Mouse (Mus musculus): Measurements from ENCODE around the gene Gm10310. TPM values are rescaled to one million over a fixed set of nuclear protein-coding genes. Genes with fewer than 3 reads are reported as not detected.
"Not testable (repeated sequence)": the region's sequence is repeated elsewhere in the genome, so short reads cannot be mapped to it uniquely, and the experiment has no call there.

Gene Gm10310
- total and polyA plus RNA-seq, 3 experiments: not detected

DNA sequence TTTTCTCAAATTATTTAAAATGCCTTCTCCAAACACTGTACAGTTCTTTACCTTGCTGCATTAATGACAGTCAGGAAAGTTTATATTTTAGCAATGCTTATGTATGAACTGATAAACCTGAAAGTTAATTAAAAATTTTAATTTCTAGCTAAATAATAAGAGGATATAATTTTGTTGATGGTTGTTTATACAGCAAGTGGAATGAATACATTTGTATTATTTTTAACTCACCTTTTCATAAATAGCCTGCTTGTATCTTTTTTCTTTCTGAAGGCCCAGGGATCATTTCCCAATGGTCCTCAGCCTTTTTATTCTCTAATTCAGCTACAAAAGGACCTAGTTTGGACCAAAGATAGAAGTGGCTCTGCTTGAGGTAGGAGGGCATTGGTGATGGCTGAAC, 27.5 kb upstream of the Gm10310 start, which contains the start of gene Olfr820:
Gene Olfr820, plus strand, starts transcription at position 301 of the 400 bp plus-strand sequence.
- no peak for DNase-seq (ENCODE audit: extremely low read depth)
- no peaks in the 10 kb centered on the region for H3K79me2 ChIP-seq (replicated peaks; ENCODE audit: control insufficient read depth, extremely low read depth, insufficient read depth, poor library complexity, severe bottlenecking)
- dilution Hi-C loops (cut with MboI; ENCODE audit: extremely low pct_ligation_motif_present, extremely low pct_unique_long_range_greater_than_20kb, low sequenced_read_pairs) (no loop called here), in situ Hi-C loops (cut with MboI; ENCODE audit: low pct_ligation_motif_present, low pct_unique_long_range_greater_than_20kb, low sequenced_read_pairs) (no loop called here)
- no peaks in the 10 kb centered on the region for H3K9me3 ChIP-seq (replicated peaks; ENCODE audit: low read length)
- no peaks in the 10 kb centered on the region for H3K36me3 ChIP-seq (replicated peaks in 1 of 2; ENCODE audit: control insufficient read depth in 1 of 2, insufficient read depth in 1 of 2, low read length in 1 of 2)
- no peak for TF ChIP-seq NELFE (IDR thresholded peaks at IDR 0.05; ENCODE audit: low read depth, low read length)
- no peaks in the 10 kb centered on the region for H3K27me3 ChIP-seq (replicated peaks)
- no peaks in the 10 kb centered on the region for H3K4me1 ChIP-seq (ENCODE audit: control insufficient read depth in 1 of 2, insufficient read depth in 2 of 2)
- no peak within 1 kb of the TSS for H3K27ac ChIP-seq (ENCODE audit: insufficient read depth, low read depth)
- no peak within 1 kb of the TSS for H3K9ac ChIP-seq (ENCODE audit: insufficient read depth, low read depth)
- no peak within 1 kb of the TSS for H3K4me2 ChIP-seq (ENCODE audit: insufficient read depth, low read depth, poor library complexity, severe bottlenecking)
- no peak within 1 kb of the TSS for H3K4me3 ChIP-seq (replicated peaks in 1 of 3; ENCODE audit: low read depth in 2 of 3, low read length in 2 of 3, poor library complexity in 1 of 3)

DNA sequence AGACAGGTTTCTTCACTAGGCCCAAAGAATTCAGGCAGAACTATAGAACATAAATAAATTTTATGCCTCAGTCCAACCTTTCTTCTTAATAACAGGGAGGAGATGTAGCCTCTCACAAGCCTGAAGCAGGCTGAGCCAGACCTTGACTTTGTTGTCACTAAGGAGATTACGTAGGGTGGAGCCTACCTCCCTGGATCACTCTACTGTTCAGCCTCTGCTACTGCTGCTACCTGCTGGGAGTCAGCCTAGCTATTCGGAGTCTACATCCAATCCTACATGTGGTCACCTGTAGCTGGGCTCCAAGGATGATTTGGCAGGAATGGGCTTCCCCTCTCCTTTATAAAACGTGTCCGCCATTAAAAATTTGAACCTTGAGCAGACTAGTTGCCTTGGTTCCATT, 20.5 kb upstream of the Gm10310 start:
- H3K27me3 ChIP-seq (replicated peaks); H3K4me1 ChIP-seq (ENCODE audit: control insufficient read depth in 1 of 2, insufficient read depth in 2 of 2); in situ Hi-C loops (cut with MboI; ENCODE audit: low pct_ligation_motif_present, low pct_unique_long_range_greater_than_20kb, low sequenced_read_pairs); H3K79me2 ChIP-seq (replicated peaks; ENCODE audit: control insufficient read depth, extremely low read depth, insufficient read depth, poor library complexity, severe bottlenecking); dilution Hi-C loops (cut with MboI; ENCODE audit: extremely low pct_ligation_motif_present, extremely low pct_unique_long_range_greater_than_20kb, low sequenced_read_pairs); H3K4me2 ChIP-seq (ENCODE audit: insufficient read depth, low read depth, poor library complexity, severe bottlenecking); DNase-seq (ENCODE audit: extremely low read depth); H3K27ac ChIP-seq (ENCODE audit: insufficient read depth, low read depth); H3K9me3 ChIP-seq (replicated peaks; ENCODE audit: low read length); H3K9ac ChIP-seq (ENCODE audit: insufficient read depth, low read depth); H3K36me3 ChIP-seq (replicated peaks in 1 of 2; ENCODE audit: control insufficient read depth in 1 of 2, insufficient read depth in 1 of 2, low read length in 1 of 2); H3K4me3 ChIP-seq (replicated peaks in 1 of 3; ENCODE audit: low read depth in 2 of 3, low read length in 2 of 3, poor library complexity in 1 of 3): not testable (repeated sequence)

DNA sequence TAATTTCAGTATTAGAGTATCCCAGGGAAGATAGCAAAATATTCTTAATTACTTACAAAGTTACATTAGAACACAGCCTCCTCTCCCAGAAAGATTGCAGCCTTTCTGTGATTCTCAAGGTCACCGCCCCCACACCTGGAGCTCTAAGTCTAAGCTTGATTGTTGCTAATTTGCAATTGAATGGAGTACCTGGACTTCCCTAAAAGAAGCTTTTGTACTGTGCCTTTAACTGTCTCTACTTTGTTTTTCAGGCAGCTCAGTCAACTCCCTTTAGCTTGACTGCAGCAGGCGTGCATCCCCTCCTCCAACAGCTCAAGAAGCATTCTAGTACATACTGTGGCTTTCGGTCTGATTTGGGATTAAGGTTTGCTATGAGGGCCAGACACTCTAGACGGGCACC, 19.2 kb upstream of the Gm10310 start:
- H3K27ac ChIP-seq (ENCODE audit: insufficient read depth, low read depth); H3K9ac ChIP-seq (ENCODE audit: insufficient read depth, low read depth); dilution Hi-C loops (cut with MboI; ENCODE audit: extremely low pct_ligation_motif_present, extremely low pct_unique_long_range_greater_than_20kb, low sequenced_read_pairs); H3K4me3 ChIP-seq (replicated peaks in 1 of 3; ENCODE audit: low read depth in 2 of 3, low read length in 2 of 3, poor library complexity in 1 of 3); H3K36me3 ChIP-seq (replicated peaks in 1 of 2; ENCODE audit: control insufficient read depth in 1 of 2, insufficient read depth in 1 of 2, low read length in 1 of 2); H3K9me3 ChIP-seq (replicated peaks; ENCODE audit: low read length); H3K79me2 ChIP-seq (replicated peaks; ENCODE audit: control insufficient read depth, extremely low read depth, insufficient read depth, poor library complexity, severe bottlenecking); H3K27me3 ChIP-seq (replicated peaks); DNase-seq (ENCODE audit: extremely low read depth); H3K4me1 ChIP-seq (ENCODE audit: control insufficient read depth in 1 of 2, insufficient read depth in 2 of 2); in situ Hi-C loops (cut with MboI; ENCODE audit: low pct_ligation_motif_present, low pct_unique_long_range_greater_than_20kb, low sequenced_read_pairs); H3K4me2 ChIP-seq (ENCODE audit: insufficient read depth, low read depth, poor library complexity, severe bottlenecking): not testable (repeated sequence)

DNA sequence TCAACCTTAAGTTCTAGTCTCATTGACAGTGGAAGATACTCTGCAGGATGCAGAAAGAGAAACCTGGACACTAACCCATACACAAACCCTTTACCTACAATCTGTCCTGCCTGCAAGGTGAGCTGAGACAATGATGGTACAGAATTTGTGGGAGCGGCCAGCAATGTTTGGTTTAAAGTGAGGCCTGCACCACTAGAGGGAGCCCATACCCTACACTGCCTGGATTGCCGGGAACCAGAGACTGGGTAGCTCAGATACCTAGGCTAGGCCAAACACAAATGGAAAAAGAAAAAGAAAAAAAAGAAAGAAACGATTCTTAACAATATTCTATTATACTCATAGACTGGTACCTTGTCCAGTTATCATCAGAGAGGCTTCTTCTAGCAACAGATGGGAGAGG, 3.0 kb downstream of the Gm10310 start:
- H3K9me3 ChIP-seq (replicated peaks; ENCODE audit: low read length); dilution Hi-C loops (cut with MboI; ENCODE audit: extremely low pct_ligation_motif_present, extremely low pct_unique_long_range_greater_than_20kb, low sequenced_read_pairs); DNase-seq (ENCODE audit: extremely low read depth); H3K36me3 ChIP-seq (replicated peaks in 1 of 2; ENCODE audit: control insufficient read depth in 1 of 2, insufficient read depth in 1 of 2, low read length in 1 of 2); H3K27ac ChIP-seq (ENCODE audit: insufficient read depth, low read depth); H3K79me2 ChIP-seq (replicated peaks; ENCODE audit: control insufficient read depth, extremely low read depth, insufficient read depth, poor library complexity, severe bottlenecking); H3K4me1 ChIP-seq (ENCODE audit: control insufficient read depth in 1 of 2, insufficient read depth in 2 of 2); H3K9ac ChIP-seq (ENCODE audit: insufficient read depth, low read depth); H3K4me3 ChIP-seq (replicated peaks in 1 of 3; ENCODE audit: low read depth in 2 of 3, low read length in 2 of 3, poor library complexity in 1 of 3); H3K27me3 ChIP-seq (replicated peaks); H3K4me2 ChIP-seq (ENCODE audit: insufficient read depth, low read depth, poor library complexity, severe bottlenecking): not testable (repeated sequence)
- in situ Hi-C loops (cut with MboI; ENCODE audit: low pct_ligation_motif_present, low pct_unique_long_range_greater_than_20kb, low sequenced_read_pairs): loop anchor here (25.0 kb wide), 1 partner anchor 105 kb away; no protein-coding TSS in a partner anchor

DNA sequence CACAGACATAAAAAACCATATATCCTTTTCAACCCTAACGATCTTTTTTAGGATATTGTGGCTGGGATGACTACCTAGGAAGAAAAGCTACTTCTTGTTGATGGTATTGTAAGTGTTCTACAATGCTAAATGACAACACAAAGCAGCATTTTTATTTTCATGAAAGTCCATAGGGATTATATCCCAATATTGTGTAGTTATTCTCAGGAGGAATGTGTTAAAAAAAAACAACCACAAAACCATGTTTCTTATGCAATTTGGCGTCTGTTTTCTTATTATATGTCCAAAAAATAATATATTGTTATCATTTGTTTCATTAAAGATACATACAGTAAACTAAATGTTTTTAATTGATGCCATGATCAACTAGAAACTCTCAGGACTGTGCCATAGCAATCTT, 8.8 kb downstream of the Gm10310 start, which contains the start of gene Olfr247:
Gene Olfr247, minus strand, starts transcription at position 101 of the 400 bp plus-strand sequence.
- H3K4me3 ChIP-seq (replicated peaks in 1 of 3; ENCODE audit: low read depth in 2 of 3, low read length in 2 of 3, poor library complexity in 1 of 3); DNase-seq (ENCODE audit: extremely low read depth); H3K36me3 ChIP-seq (replicated peaks in 1 of 2; ENCODE audit: control insufficient read depth in 1 of 2, insufficient read depth in 1 of 2, low read length in 1 of 2); H3K27ac ChIP-seq (ENCODE audit: insufficient read depth, low read depth); H3K9me3 ChIP-seq (replicated peaks; ENCODE audit: low read length); H3K4me2 ChIP-seq (ENCODE audit: insufficient read depth, low read depth, poor library complexity, severe bottlenecking); H3K79me2 ChIP-seq (replicated peaks; ENCODE audit: control insufficient read depth, extremely low read depth, insufficient read depth, poor library complexity, severe bottlenecking); H3K27me3 ChIP-seq (replicated peaks); H3K4me1 ChIP-seq (ENCODE audit: control insufficient read depth in 1 of 2, insufficient read depth in 2 of 2); H3K9ac ChIP-seq (ENCODE audit: insufficient read depth, low read depth); dilution Hi-C loops (cut with MboI; ENCODE audit: extremely low pct_ligation_motif_present, extremely low pct_unique_long_range_greater_than_20kb, low sequenced_read_pairs): not testable (repeated sequence)
- in situ Hi-C loops (cut with MboI; ENCODE audit: low pct_ligation_motif_present, low pct_unique_long_range_greater_than_20kb, low sequenced_read_pairs): loop anchor here (25.0 kb wide), 1 partner anchor 111 kb away; no protein-coding TSS in a partner anchor

DNA sequence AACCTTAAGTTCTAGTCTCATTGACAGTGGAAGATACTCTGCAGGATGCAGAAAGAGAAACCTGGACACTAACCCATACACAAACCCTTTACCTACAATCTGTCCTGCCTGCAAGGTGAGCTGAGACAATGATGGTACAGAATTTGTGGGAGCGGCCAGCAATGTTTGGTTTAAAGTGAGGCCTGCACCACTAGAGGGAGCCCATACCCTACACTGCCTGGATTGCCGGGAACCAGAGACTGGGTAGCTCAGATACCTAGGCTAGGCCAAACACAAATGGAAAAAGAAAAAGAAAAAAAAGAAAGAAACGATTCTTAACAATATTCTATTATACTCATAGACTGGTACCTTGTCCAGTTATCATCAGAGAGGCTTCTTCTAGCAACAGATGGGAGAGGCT, 11.9 kb downstream of the Gm10310 start:
- H3K4me2 ChIP-seq (ENCODE audit: insufficient read depth, low read depth, poor library complexity, severe bottlenecking); H3K36me3 ChIP-seq (replicated peaks in 1 of 2; ENCODE audit: control insufficient read depth in 1 of 2, insufficient read depth in 1 of 2, low read length in 1 of 2); H3K9me3 ChIP-seq (replicated peaks; ENCODE audit: low read length); in situ Hi-C loops (cut with MboI; ENCODE audit: low pct_ligation_motif_present, low pct_unique_long_range_greater_than_20kb, low sequenced_read_pairs); H3K27ac ChIP-seq (ENCODE audit: insufficient read depth, low read depth); H3K4me3 ChIP-seq (replicated peaks in 1 of 3; ENCODE audit: low read depth in 2 of 3, low read length in 2 of 3, poor library complexity in 1 of 3); H3K4me1 ChIP-seq (ENCODE audit: control insufficient read depth in 1 of 2, insufficient read depth in 2 of 2); H3K27me3 ChIP-seq (replicated peaks); dilution Hi-C loops (cut with MboI; ENCODE audit: extremely low pct_ligation_motif_present, extremely low pct_unique_long_range_greater_than_20kb, low sequenced_read_pairs); DNase-seq (ENCODE audit: extremely low read depth); H3K79me2 ChIP-seq (replicated peaks; ENCODE audit: control insufficient read depth, extremely low read depth, insufficient read depth, poor library complexity, severe bottlenecking); H3K9ac ChIP-seq (ENCODE audit: insufficient read depth, low read depth): not testable (repeated sequence)
